Mouse (Mus musculus) stomach, postnatal 0 days (tissue): Measurements from ENCODE around the gene Pde10a. TPM values are rescaled to one million over a fixed set of nuclear protein-coding genes. Genes with fewer than 3 reads are reported as not detected.

ENCODE experiments used
- ATAC-seq: fragments of 200-750 bp; cut with Nextera tagmentation; 2 replicates; pipeline ENCODE4 v1.8.0; 2017; ENCODE audit not compliant: low FRiP score, low TSS enrichment
- DNase-seq: peaks from one replicate; pipeline ENCODE4 v3.0.0-alpha.2; 2016; ENCODE audit warnings: low spot score
- H3K27ac ChIP-seq: fragments of 300-500 bp; sonication (generic); replicated peaks from 2 replicates; pipeline ENCODE4 v1.5.1; 2014; ENCODE audit warnings: mild to moderate bottlenecking, control low read depth
- H3K27me3 ChIP-seq: fragments of 300-500 bp; sonication (generic); 2 replicates; pipeline ENCODE4 v1.6.1; 2014; ENCODE audit warnings: low read length; ENCODE audit not compliant: control insufficient read depth, insufficient read depth
- H3K36me3 ChIP-seq: fragments of 300-500 bp; sonication (generic); 2 replicates; pipeline ENCODE4 v1.6.1; 2014; ENCODE audit warnings: low read length, mixed read lengths; ENCODE audit not compliant: control insufficient read depth, insufficient read depth
- H3K4me1 ChIP-seq: fragments of 300-500 bp; sonication (generic); replicated peaks from 2 replicates; pipeline ENCODE4 v1.6.1; 2014; ENCODE audit warnings: antibody characterized with exemption; ENCODE audit not compliant: control insufficient read depth, insufficient read depth
- H3K4me2 ChIP-seq: fragments of 300-500 bp; sonication (generic); replicated peaks from 2 replicates; pipeline ENCODE4 v1.6.1; 2014; ENCODE audit warnings: low read depth, mild to moderate bottlenecking, control low read depth, moderate library complexity
- H3K4me3 ChIP-seq: fragments of 300-500 bp; sonication (generic); 2 replicates; pipeline ENCODE4 v1.5.1; 2014; ENCODE audit warnings: low read depth, low read length, control low read depth
- H3K9ac ChIP-seq: fragments of 300-500 bp; sonication (generic); 2 replicates; pipeline ENCODE4 v1.6.1; 2014; ENCODE audit warnings: mild to moderate bottlenecking, low read length, control low read depth, mixed read lengths
- H3K9me3 ChIP-seq: fragments of 300-500 bp; sonication (generic); 2 replicates; pipeline ENCODE4 v1.6.1; 2016; ENCODE audit warnings: low read length; ENCODE audit not compliant: control insufficient read depth
- CTCF ChIP-seq: IDR thresholded peaks from 2 replicates; pipeline ENCODE4 v1.5.1; 2016; ENCODE audit warnings: antibody characterized with exemption, low read depth, mild to moderate bottlenecking, moderate library complexity
- EP300 ChIP-seq: optimal IDR thresholded peaks from 2 replicates; pipeline ENCODE3; 2016; ENCODE audit warnings: antibody characterized with exemption
- WGBS: fragments of 180-500 bp; shearing (Covaris S2); extraction: QIAGEN DNeasy Blood & Tissue Kit; methylation state at CpG from one replicate; pipeline ENCODE4 v1.1.7; 2014; 5-methylcytosine and 5-hydroxymethylcytosine counted together
- polyA plus RNA-seq: library from polyadenylated mRNA; unstranded; fragments of >200 nt; fragmentation: Nextera tagmentation; extraction: Ambion mirVana; gene quantifications from 2 replicates; pipeline ENCODE4 v1.2.1, GENCODE M21; 2015

The Pde10a gene
- polyA plus RNA-seq, 1 experiment from 2014 or later: 0.69 TPM

DNA sequence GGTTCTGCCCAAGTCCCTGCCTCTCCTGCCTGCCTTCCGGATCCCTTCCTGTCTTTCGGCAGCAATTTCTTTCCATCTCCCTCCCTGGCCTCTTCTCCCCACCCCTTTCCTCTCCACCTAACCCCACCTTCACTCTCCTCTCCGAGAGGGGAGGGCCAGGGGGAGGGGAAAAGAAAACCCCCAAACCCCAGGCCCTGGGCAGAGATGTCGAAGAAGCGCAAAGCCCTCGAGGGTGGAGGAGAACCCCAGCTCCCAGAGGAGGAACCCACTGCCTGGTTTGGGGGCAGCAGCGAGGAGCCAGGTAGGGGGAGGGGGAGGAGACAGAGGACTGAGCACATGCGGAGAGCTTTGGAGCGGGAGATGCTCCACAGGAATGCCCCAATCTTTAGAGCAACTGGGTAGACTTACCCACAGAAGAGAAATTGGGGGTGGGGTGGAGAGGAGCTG, 1.7 kb downstream of the Pde10a start:
- WGBS: 13% methylated on average over 9 of the region's 9 CpGs
- ATAC-seq (no peak), DNase-seq (no peak)
- Histone ChIP-seq H3K9ac (no peak overlapping the region), H3K9me3 (no peaks in the 10 kb centered on the region), H3K27ac (no peak overlapping the region), H3K4me1 (0 out of 2 replicates have a peak, but pooled peaks cover 6% of the 10 kb centered on the region), H3K36me3 (no peaks in the 10 kb centered on the region), H3K4me2 (0 out of 2 replicates have a peak overlapping the region, but pooled peaks have one; percentile 27), H3K27me3 (0 out of 2 replicates have a peak, but pooled peaks cover 4% of the 10 kb centered on the region), H3K4me3 (peak overlapping the region; percentile 17; the same call in 1 of the 2 replicates)
- TF ChIP-seq CTCF (no peak), EP300 (no peak)

DNA sequence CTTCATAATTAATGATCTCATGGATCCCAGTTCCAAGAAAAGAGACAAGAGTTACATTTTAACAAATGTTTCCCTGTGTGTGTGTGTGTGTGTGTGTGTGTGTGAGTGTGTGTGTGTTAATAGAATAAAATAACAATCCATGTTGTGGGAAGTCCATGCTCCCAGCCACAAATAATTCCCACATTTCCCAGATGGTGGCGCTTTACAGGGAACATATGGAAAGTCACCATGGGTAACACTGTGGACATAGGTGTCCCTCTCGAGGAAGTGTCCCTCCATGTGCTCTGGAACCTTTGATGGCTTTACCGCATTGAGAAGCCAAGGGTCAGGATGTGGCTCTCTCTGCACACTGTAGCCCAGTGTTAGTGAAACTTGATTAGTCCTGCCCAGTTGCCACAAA, 3.5 kb downstream of the Pde10a start:
- 0 out of 2 replicates have a peak, but pooled peaks cover 4% of the 10 kb centered on the region for H3K27me3 ChIP-seq
- no peak overlapping the region for H3K27ac ChIP-seq
- 0 out of 2 replicates have a peak, but pooled peaks cover 6% of the 10 kb centered on the region for H3K4me1 ChIP-seq
- WGBS: 79% methylated on average over 3 of the region's 3 CpGs
- ATAC-seq (no peak), DNase-seq (no peak)
- no peak for TF ChIP-seq CTCF
- no peak for TF ChIP-seq EP300
- H3K36me3 ChIP-seq: no peaks in the 10 kb centered on the region
- no peaks in the 10 kb centered on the region for H3K9me3 ChIP-seq
- no peak overlapping the region for H3K4me2 ChIP-seq
- H3K9ac ChIP-seq: no peak overlapping the region
- H3K4me3 ChIP-seq: no peak overlapping the region

GRCm38 (mm10) chr17:8532609-8533008, 7.4 kb downstream of the Pde10a start:
- H3K9me3 ChIP-seq: no peaks in the 10 kb centered on the region
- DNase-seq: no peak
- no peaks in the 10 kb centered on the region for H3K36me3 ChIP-seq
- WGBS: 69% methylated on average over 4 of the region's 4 CpGs
- H3K27me3 ChIP-seq: no peaks in the 10 kb centered on the region
- H3K4me1 ChIP-seq: no peaks in the 10 kb centered on the region
- no peak overlapping the region for H3K27ac ChIP-seq
- TF ChIP-seq CTCF (no peak), EP300 (no peak)
- H3K4me2 ChIP-seq: no peak overlapping the region
- no peak overlapping the region for H3K9ac ChIP-seq
- no peak for ATAC-seq
- no peak overlapping the region for H3K4me3 ChIP-seq

GRCm38 (mm10) chr17:8533828-8534227, 8.7 kb downstream of the Pde10a start:
- Histone ChIP-seq H3K4me2 (no peak overlapping the region), H3K9me3 (no peaks in the 10 kb centered on the region), H3K27me3 (no peaks in the 10 kb centered on the region), H3K27ac (no peak overlapping the region), H3K4me1 (no peaks in the 10 kb centered on the region), H3K4me3 (no peak overlapping the region), H3K9ac (no peak overlapping the region), H3K36me3 (no peaks in the 10 kb centered on the region)
- TF ChIP-seq EP300 (no peak), CTCF (peak; percentile 50)
- 41% methylated on average over 3 of the region's 3 CpGs for WGBS
- ATAC-seq (no peak), DNase-seq (no peak)

DNA sequence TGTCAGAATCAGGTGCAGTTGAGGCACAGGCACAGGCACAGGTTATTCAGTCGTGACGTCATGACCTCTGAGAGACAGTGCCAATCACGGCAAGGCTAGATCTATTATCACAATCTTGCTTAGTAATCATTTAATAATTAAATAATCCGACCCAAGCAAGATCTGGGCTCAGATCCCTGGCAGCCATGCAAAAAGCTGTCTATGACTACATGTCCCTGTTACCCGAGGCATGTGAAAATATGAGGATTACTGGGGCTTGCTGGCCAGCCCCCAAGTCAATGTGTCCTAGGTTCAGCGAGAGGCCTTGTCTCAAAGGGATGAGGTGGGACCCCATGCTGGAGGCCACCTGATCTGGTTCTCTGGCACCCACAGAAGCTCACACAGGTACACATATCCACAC, 11.3 kb downstream of the Pde10a start:
- no peak overlapping the region for H3K4me3 ChIP-seq
- no peaks in the 10 kb centered on the region for H3K4me1 ChIP-seq
- no peak for ATAC-seq
- WGBS: 65% methylated on average over 6 of the region's 6 CpGs
- H3K27ac ChIP-seq: no peak overlapping the region
- H3K36me3 ChIP-seq: no peaks in the 10 kb centered on the region
- DNase-seq: no peak
- H3K4me2 ChIP-seq: no peak overlapping the region
- no peak for TF ChIP-seq CTCF
- TF ChIP-seq EP300: no peak
- no peaks in the 10 kb centered on the region for H3K27me3 ChIP-seq
- no peaks in the 10 kb centered on the region for H3K9me3 ChIP-seq
- H3K9ac ChIP-seq: no peak overlapping the region

- Histone ChIP-seq H3K4me3 (no peak overlapping the region), H3K9ac (no peak overlapping the region), H3K4me2 (no peak overlapping the region), H3K27ac (no peak overlapping the region), H3K4me1 (no peaks in the 10 kb centered on the region), H3K27me3 (no peaks in the 10 kb centered on the region), H3K9me3 (no peaks in the 10 kb centered on the region), H3K36me3 (no peaks in the 10 kb centered on the region)
- TF ChIP-seq EP300: no peak
- TF ChIP-seq CTCF: peak; percentile 41
- DNase-seq: no peak
- ATAC-seq: no peak
- 62% methylated on average over 3 of the region's 3 CpGs for WGBS
Observed at GRCm38 (mm10) chr17:8538102-8538501, 12.9 kb downstream of the Pde10a start.
